Mouse (Mus musculus): ENCODE measurements around the gene Prrt1. TPM values are rescaled to one million over a fixed set of nuclear protein-coding genes. Genes with fewer than 3 reads are reported as not detected.

Prrt1 gene
- polyA plus RNA-seq, 1 experiment from 2014 or later, result 2.4 TPM

DNA sequence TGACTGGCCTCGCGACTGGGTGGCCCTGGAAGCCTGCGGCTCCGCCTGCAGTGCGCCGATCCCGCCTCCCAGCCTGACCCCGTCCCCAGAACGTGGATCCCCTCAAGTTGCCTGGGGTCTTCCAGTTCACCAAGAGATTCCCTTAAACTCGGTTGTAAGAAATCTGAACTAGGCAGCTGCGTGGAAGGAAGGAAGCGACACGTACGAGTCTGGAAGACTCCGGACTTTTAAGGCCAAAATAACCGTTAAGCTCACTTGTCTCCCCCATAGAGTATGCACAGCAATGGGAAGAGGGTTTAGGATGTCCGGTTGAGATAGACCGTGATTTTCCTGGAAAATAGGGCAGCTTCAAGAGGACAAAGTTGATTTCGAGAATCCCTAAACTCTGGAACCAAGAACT lies 41.5 kb upstream of the Prrt1 start:
- H3K27me3 ChIP-seq (ENCODE audit: control insufficient read depth, insufficient read depth, low read length), result no peaks in the 10 kb centered on the region
- no peak for DNase-seq (ENCODE audit: low spot score, missing footprints)
- H3K36me3 ChIP-seq (ENCODE audit: control insufficient read depth, insufficient read depth, low read length), result no peaks in the 10 kb centered on the region; the same call in 1 of the 2 replicates
- H3K4me1 ChIP-seq (ENCODE audit: control insufficient read depth, insufficient read depth, low read length), result peaks cover 45% of the 10 kb centered on the region
- peak overlapping the region; percentile 90 for H3K4me2 ChIP-seq
- H3K27ac ChIP-seq (ENCODE audit: low read depth, low read length), result peak overlapping the region; percentile 99
- peak overlapping the region; percentile 45 for H3K4me3 ChIP-seq (ENCODE audit: low read depth, low read length)
- WGBS, result 4% methylated on average over 19 of the region's 19 CpGs
- peak overlapping the region; percentile 79 for H3K9ac ChIP-seq (ENCODE audit: low read length)
- no peak for ATAC-seq (ENCODE audit: low FRiP score)
- no peaks in the 10 kb centered on the region for H3K9me3 ChIP-seq (ENCODE audit: control insufficient read depth, low read length)

DNA sequence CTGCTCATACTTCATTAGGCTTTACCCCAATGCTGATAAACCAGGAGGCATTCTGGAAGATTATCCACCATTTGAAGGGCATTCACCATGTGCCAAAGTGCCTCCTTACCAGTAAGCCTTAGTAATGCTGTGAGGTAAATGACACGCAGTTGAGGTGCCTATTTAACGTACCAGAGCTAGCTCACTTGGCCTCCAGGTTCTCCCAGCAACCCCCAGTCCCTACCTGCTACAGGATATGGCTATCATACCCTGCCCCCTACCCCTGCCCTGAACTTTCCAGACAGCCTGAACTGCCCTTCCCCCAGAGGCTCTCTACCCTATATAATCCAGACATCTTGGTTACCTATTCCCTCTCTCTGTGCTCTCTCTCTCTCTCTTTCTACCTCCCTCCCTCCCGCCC lies 40.6 kb upstream of the Prrt1 start:
- H3K27ac ChIP-seq (ENCODE audit: low read depth, low read length), result no peak overlapping the region; the same call in 1 of the 2 replicates
- no peak overlapping the region for H3K4me3 ChIP-seq (ENCODE audit: low read depth, low read length)
- 63% methylated on average over 3 of the region's 3 CpGs for WGBS
- H3K9ac ChIP-seq (ENCODE audit: low read length), result no peak overlapping the region
- no peaks in the 10 kb centered on the region for H3K27me3 ChIP-seq (ENCODE audit: control insufficient read depth, insufficient read depth, low read length)
- no peak for DNase-seq (ENCODE audit: low spot score, missing footprints)
- no peaks in the 10 kb centered on the region; the same call in 1 of the 2 replicates for H3K36me3 ChIP-seq (ENCODE audit: control insufficient read depth, insufficient read depth, low read length)
- no peaks in the 10 kb centered on the region for H3K9me3 ChIP-seq (ENCODE audit: control insufficient read depth, low read length)
- H3K4me1 ChIP-seq (ENCODE audit: control insufficient read depth, insufficient read depth, low read length), result peaks cover 50% of the 10 kb centered on the region
- ATAC-seq (ENCODE audit: low FRiP score), result no peak
- no peak overlapping the region for H3K4me2 ChIP-seq

DNA sequence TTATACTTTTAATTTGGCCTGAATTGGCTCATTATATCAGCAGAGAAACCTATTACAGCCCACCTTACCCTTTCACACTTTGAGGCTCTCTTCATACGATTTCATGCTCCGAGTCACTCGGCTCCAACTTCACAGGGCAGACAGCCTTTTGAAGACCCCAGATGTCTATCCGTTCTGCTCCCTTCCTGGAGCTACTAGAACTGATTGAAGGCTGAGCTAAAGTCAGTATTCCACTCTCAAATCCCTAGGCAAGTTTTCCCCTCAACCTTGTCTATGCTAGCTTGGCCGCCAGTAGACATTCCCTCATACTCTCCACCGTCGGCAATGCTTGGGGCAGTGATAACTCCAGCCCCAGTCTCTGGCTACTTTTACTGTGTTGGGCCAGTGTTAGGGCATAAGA lies 40.1 kb upstream of the Prrt1 start:
- H3K4me1 ChIP-seq (ENCODE audit: control insufficient read depth, insufficient read depth, low read length), result peaks cover 55% of the 10 kb centered on the region

DNA sequence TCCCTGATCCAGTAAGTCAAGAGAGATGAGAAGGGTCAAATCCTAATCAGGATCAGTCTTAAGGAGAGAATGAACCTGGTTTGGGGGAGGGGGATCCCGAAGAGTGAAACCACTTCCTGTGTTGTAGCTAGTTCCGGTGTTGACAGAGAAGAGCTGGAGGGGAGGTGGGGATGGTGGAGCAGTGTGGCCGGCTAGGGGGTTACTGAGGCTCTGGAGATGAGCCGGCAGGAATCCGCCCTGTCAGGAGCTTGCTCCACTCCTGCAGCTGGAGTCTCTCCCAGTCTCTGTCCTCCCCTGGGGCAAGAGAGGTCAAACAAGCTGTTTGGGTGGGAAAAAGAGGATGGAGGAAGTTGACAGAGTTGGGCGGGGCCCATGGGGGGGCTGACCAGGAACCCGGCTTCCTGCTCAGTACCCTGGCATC lies 39.6 kb upstream of the Prrt1 start, which contains the start of gene Gpsm3:
Gpsm3 (plus strand) TSS at position 126 of the 421 bp plus-strand sequence.
- H3K27ac ChIP-seq (ENCODE audit: low read depth, low read length), result peak within 1 kb of the TSS; percentile 97
- H3K9me3 ChIP-seq (ENCODE audit: control insufficient read depth, low read length), result no peaks in the 10 kb centered on the region
- DNase-seq (ENCODE audit: low spot score, missing footprints) (no peak), ATAC-seq (ENCODE audit: low FRiP score) (no peak)
- H3K27me3 ChIP-seq (ENCODE audit: control insufficient read depth, insufficient read depth, low read length), result no peaks in the 10 kb centered on the region
- H3K36me3 ChIP-seq (ENCODE audit: control insufficient read depth, insufficient read depth, low read length), result no peaks in the 10 kb centered on the region; the same call in none of the 2 replicates
- peak within 1 kb of the TSS; percentile 82; the same call in 1 of the 2 replicates for H3K4me2 ChIP-seq
- WGBS, result 30% methylated on average over 7 of the region's 7 CpGs
- H3K4me1 ChIP-seq (ENCODE audit: control insufficient read depth, insufficient read depth, low read length), result peaks cover 59% of the 10 kb centered on the region
- H3K4me3 ChIP-seq (ENCODE audit: low read depth, low read length), result no peak within 1 kb of the TSS
- peak within 1 kb of the TSS; percentile 96; the same call in 1 of the 2 replicates for H3K9ac ChIP-seq (ENCODE audit: low read length)

More for the DNA sequence above, 40.1 kb upstream of the Prrt1 start:
- Histone ChIP-seq H3K9ac (ENCODE audit: low read length) (no peak overlapping the region), H3K36me3 (ENCODE audit: control insufficient read depth, insufficient read depth, low read length) (no peaks in the 10 kb centered on the region; the same call in none of the 2 replicates), H3K9me3 (ENCODE audit: control insufficient read depth, low read length) (no peaks in the 10 kb centered on the region), H3K27me3 (ENCODE audit: control insufficient read depth, insufficient read depth, low read length) (no peaks in the 10 kb centered on the region), H3K4me2 (no peak overlapping the region), H3K4me3 (ENCODE audit: low read depth, low read length) (no peak overlapping the region), H3K27ac (ENCODE audit: low read depth, low read length) (peak overlapping the region; percentile 11; the same call in 1 of the 2 replicates)
- 49% methylated on average over 7 of the region's 7 CpGs for WGBS
- DNase-seq (ENCODE audit: low spot score, missing footprints) (no peak), ATAC-seq (ENCODE audit: low FRiP score) (no peak)

DNA sequence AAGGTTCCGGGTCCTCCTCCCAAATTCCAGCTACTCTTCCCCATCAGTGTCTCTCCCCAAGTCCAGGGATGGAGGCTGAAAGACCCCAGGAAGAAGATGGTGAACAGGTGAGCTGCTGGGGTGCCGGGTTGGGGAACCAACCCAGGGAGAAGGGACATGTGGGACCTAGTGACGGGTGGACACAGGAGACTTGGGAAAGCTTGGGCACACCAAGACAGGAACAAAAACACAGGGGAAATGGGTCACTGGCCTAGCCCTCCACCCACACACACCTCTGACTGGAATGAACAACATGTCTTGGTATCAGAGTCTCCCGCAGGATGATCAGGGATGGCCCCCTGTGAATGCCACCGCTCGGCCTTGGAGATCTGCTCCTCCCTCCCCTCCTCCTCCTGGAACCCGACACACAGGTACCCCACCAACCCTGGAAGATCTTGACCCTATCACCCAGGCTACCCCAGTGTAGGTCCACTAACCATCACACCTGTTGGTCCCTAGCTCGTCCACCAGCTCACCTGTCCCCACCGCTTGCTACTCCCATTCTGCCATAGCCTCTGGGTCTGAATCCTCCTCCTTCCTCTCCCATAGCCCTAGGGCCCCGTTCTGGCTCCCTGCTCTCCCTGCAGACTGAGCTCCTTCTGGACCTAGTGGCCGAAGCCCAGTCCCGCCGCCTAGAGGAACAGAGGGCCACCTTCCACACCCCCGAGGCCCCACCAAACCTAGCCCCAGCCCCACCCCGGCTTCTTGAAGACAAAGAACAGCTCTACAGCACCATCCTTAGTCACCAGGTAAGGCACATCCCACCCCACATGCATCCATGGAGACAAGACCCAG lies 39.0 kb upstream of the Prrt1 start:
- Histone ChIP-seq H3K9me3 (ENCODE audit: control insufficient read depth, low read length) (no peaks in the 10 kb centered on the region), H3K36me3 (ENCODE audit: control insufficient read depth, insufficient read depth, low read length) (peaks cover 3% of the 10 kb centered on the region; the same call in 1 of the 2 replicates), H3K27ac (ENCODE audit: low read depth, low read length) (peak overlapping the region; percentile 97), H3K27me3 (ENCODE audit: control insufficient read depth, insufficient read depth, low read length) (no peaks in the 10 kb centered on the region), H3K4me1 (ENCODE audit: control insufficient read depth, insufficient read depth, low read length) (peaks cover 65% of the 10 kb centered on the region), H3K9ac (ENCODE audit: low read length) (peak overlapping the region; percentile 96; the same call in 1 of the 2 replicates), H3K4me3 (ENCODE audit: low read depth, low read length) (no peak overlapping the region), H3K4me2 (peak overlapping the region; percentile 82; the same call in 1 of the 2 replicates)
- DNase-seq (ENCODE audit: low spot score, missing footprints) (no peak), ATAC-seq (ENCODE audit: low FRiP score) (no peak)
- WGBS, result 64% methylated on average over 15 of the region's 15 CpGs

DNA sequence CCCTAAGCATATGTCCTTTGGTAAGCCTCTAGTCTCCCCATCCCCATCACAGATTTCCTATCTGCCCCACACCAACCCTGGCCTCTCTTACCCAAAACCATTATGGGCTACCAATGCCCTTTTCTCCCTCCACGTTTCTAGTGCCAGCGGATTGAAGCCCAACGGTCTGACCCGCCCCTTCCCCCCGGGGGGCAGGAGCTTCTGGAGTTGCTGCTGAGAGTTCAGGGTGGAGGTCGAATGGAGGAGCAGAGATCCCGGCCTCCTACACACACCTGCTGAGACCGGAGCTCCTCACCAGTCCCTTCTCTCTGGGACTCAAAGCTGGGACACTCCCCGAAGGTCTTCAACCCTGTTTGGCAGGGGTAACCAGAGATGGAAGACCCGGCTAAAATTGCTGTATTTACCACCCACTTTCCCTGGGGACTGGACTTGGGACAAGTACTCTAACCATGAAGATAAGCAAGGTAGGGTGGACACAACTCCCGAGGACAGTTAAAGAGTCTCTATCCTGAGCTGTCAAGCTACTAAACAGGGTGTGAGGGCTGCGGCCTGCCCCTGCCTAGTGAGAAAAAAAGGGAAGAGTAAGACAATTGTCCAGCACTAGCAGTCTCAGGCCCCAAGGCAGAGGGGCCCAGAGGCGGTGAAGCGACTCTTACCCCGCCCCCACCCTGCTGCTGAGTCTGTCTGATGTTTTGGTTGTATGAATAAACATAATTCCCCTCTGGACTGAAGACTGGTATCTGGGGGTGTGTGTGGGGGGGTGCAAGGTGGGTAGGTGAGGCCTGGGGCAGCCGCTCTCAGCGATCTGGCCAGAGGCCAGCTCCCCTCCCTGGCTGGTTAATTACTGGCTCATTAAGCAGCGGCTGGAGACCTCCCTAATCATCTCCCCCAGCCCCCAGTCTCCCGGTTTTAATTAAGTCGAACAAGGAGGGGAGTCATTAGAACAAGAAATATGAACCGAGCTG lies 38.0 kb upstream of the Prrt1 start, which contains the start of gene Pbx2:
Pbx2 (plus strand) TSS at position 238 of the 965 bp plus-strand sequence.
- Histone ChIP-seq H3K27me3 (ENCODE audit: control insufficient read depth, insufficient read depth, low read length) (no peaks in the 10 kb centered on the region), H3K9me3 (ENCODE audit: control insufficient read depth, low read length) (no peaks in the 10 kb centered on the region), H3K36me3 (ENCODE audit: control insufficient read depth, insufficient read depth, low read length) (peaks cover 5% of the 10 kb centered on the region; the same call in 1 of the 2 replicates), H3K4me3 (ENCODE audit: low read depth, low read length) (peak within 1 kb of the TSS; percentile 73), H3K27ac (ENCODE audit: low read depth, low read length) (peak within 1 kb of the TSS; percentile 97), H3K9ac (ENCODE audit: low read length) (peak within 1 kb of the TSS; percentile 96), H3K4me1 (ENCODE audit: control insufficient read depth, insufficient read depth, low read length) (peaks cover 58% of the 10 kb centered on the region), H3K4me2 (peak within 1 kb of the TSS; percentile 82)
- ATAC-seq (ENCODE audit: low FRiP score), result peak; percentile 24
- WGBS, result 1% methylated on average over 21 of the region's 21 CpGs
- DNase-seq (ENCODE audit: low spot score, missing footprints), result peak; percentile 98

DNA sequence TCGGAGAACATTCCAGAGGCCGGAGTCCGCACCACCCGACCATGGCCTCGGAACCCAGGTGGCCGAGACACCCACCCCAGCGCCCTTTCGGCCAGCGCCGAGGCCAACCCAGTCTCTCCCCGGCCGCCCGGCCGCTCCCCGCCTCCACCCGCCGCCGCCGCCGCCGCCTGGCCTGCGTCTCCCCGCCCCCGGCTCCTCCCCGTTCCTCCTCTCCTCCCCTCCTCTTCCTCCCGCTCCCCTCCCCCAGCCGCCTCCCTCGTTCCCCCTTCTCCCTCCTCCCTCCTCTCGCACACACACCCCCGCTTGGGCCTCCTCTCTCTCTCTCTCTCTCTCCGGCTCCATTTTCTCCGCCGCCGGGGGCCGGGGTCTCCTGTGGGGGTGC lies 37.3 kb upstream of the Prrt1 start:
- H3K4me1 ChIP-seq (ENCODE audit: control insufficient read depth, insufficient read depth, low read length), result peaks cover 55% of the 10 kb centered on the region
- DNase-seq (ENCODE audit: low spot score, missing footprints) (no peak), ATAC-seq (ENCODE audit: low FRiP score) (peak; percentile 56)
- no peaks in the 10 kb centered on the region for H3K9me3 ChIP-seq (ENCODE audit: control insufficient read depth, low read length)
- H3K4me2 ChIP-seq, result peak overlapping the region; percentile 82
- H3K9ac ChIP-seq (ENCODE audit: low read length), result peak overlapping the region; percentile 96
- H3K4me3 ChIP-seq (ENCODE audit: low read depth, low read length), result peak overlapping the region; percentile 73
- peak overlapping the region; percentile 97 for H3K27ac ChIP-seq (ENCODE audit: low read depth, low read length)
- under 1% methylated on average over 20 of the region's 35 CpGs for WGBS
- H3K27me3 ChIP-seq (ENCODE audit: control insufficient read depth, insufficient read depth, low read length), result no peaks in the 10 kb centered on the region
- peaks cover 5% of the 10 kb centered on the region; the same call in 1 of the 2 replicates for H3K36me3 ChIP-seq (ENCODE audit: control insufficient read depth, insufficient read depth, low read length)

DNA sequence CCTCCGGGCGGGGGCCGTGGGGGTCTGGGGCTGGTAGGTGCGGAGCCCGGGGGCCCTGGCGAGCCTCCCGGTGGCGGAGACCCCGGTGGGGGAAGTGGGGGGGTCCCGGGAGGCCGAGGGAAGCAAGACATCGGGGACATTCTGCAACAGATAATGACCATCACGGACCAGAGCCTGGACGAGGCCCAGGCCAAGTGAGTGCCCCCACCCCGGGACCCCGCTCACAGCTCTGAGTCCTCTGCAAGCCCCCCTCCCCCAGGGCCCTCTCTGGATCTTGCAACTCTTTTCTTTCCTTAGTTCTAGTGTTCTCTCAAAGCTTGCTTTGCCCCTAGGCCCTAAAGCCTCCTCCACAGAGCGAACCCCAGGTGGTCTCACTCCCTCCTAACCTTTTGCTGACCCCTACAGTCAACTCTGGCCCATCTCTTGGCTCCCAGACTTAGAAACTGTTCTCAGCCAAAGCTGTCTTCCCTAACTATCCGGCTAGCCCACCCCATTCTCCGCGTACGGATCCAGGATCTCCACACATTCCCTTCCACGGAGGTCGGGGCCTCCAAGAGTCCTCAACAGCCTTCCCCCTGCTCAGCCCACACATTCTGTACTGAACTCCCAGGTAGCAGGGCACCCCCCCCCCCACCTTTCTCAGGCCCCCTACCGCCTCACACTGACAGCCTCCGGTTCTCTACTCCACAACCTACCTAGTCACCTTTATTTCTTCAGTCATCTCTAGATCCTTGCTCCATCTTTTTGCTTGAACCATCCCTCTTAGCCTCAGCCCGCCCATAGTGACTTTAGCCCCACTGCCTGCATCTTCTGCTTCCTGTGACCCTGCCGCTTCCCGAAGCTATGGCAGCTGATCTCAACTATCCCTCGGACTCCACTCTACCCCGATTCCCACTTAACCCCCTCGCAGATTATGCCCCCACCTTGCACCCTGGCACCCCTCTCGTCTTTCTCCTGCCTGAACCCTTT lies 36.5 kb upstream of the Prrt1 start:
- H3K4me1 ChIP-seq (ENCODE audit: control insufficient read depth, insufficient read depth, low read length), result peaks cover 58% of the 10 kb centered on the region
- peaks cover 5% of the 10 kb centered on the region; the same call in 1 of the 2 replicates for H3K36me3 ChIP-seq (ENCODE audit: control insufficient read depth, insufficient read depth, low read length)
- 3% methylated on average over 29 of the region's 32 CpGs for WGBS
- H3K27me3 ChIP-seq (ENCODE audit: control insufficient read depth, insufficient read depth, low read length), result no peaks in the 10 kb centered on the region
- H3K4me2 ChIP-seq, result peak overlapping the region; percentile 82
- H3K27ac ChIP-seq (ENCODE audit: low read depth, low read length), result peak overlapping the region; percentile 97
- ATAC-seq (ENCODE audit: low FRiP score) (peak; percentile 39), DNase-seq (ENCODE audit: low spot score, missing footprints) (peak; percentile 94)
- peak overlapping the region; percentile 96 for H3K9ac ChIP-seq (ENCODE audit: low read length)
- peak overlapping the region; percentile 73 for H3K4me3 ChIP-seq (ENCODE audit: low read depth, low read length)
- H3K9me3 ChIP-seq (ENCODE audit: control insufficient read depth, low read length), result no peaks in the 10 kb centered on the region

Measured in midbrain, embryonic 11.5 days (tissue).